Mouse (Mus musculus) testis, adult 10 weeks (tissue): Measurements from ENCODE around the gene Znhit1. TPM values are rescaled to one million over a fixed set of nuclear protein-coding genes. Genes with fewer than 3 reads are reported as not detected.

Source experiments
- polyA plus RNA-seq: library from polyadenylated mRNA; stranded (reverse); fragments of 350-450 nt; fragmentation: Illumina TruSeq; extraction: RNeasy Lipid Tissue Mini Kit (QIAGEN cat#74804); gene quantifications from one replicate; pipeline ENCODE4 v1.2.3, GENCODE M21; 2014; ENCODE audit warnings: low read depth, low replicate concordance

The Znhit1 gene
- 26.3 TPM for polyA plus RNA-seq

DNA sequence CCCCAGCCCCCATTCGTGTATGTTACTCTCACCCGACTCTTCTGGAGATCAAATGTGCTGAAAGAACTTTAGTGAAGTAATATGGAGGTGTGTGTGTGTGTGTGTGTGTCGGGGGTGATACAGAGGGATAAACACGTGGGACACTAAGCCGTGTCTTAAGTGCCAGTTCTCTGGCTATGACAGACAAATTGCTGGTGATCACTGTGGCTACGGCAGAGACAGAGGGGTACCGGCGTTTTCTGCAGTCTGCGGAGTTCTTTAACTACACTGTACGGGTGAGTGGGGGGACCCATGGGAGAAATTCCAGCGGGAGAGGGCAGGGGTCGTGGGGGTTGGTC is at the start of gene Znhit1:
Znhit1 (minus strand) TSS at position 88 of the 338 bp plus-strand sequence.

GRCm38 (mm10) chr5:137026092-137026491 is 38.3 kb upstream of the Znhit1 start, which contains the start of gene Vgf:
Gene Vgf, plus strand, starts transcription at chr5:137026392.

DNA sequence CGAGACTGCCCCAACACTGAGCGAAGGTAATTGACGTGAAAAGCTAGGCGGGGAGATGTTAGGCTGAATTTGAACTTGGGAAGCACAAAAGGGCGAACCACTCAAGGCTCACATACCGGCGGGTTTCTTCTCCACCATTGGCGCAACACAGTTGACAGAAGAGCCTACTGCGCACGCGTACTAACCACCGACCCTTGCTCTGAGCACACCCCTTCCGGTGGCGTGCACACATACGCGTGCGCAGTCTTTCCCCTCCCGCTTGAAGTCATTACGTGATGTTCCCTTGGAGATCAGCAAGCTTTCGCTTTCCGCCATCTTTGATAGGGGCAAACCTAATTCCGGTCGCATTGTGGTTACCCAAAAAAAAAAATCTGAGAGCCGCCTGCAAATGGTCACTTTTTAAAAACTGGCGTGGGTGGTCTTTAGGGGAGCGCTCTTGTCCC is 1.1 kb downstream of the Znhit1 start, which contains the start of gene Plod3:
Plod3 (plus strand) TSS at position 325 of the 443 bp plus-strand sequence.

DNA sequence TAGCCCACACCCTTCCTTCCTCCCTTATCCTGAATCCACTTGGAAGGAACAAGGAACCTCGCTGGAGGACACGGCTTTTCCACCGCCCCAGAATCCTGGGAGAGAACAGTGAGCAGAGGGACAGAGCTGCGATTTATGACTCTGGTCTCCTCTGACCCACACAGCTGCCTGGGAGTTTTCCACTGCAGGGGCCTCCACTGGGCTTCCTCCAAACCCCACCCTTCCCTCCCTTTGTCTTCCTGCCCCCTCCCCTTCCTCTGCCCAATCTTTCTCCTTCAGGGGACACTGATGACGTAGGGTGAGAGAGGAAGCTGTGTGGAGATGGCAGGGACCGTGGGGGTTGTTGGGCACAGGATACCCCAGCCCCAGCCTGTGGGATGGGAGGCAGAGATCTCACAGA is 21.5 kb downstream of the Znhit1 start, which contains the start of gene Cldn15:
Cldn15 (plus strand) TSS at position 286 of the 400 bp plus-strand sequence.

DNA sequence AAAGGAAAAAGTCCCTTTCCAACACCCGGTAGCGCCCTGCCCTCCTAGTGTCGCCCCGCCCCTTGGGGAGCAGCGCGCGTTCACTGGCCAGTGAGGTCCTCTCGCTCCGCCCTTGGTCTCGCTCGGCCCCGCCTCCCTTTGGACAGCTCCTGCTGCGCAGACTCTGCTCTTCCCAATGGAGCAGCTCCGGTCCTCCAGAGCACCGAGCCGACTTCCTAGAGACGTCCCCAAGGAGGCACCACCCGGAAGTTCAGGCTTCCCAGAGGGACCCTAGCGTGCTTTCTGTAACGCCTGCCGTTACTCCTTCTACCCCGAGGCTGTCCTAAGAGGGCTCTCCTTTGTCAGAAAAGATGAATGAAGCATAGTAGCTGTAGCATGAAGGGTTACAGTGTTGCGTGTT is 34.8 kb downstream of the Znhit1 start, which contains the start of gene Fis1:
Fis1 (plus strand) TSS at position 261 of the 400 bp plus-strand sequence.

Other genes starting within 250 kb of the Znhit1 start
- gene Col26a1, start 104.8 kb downstream of the Znhit1 start, polyA plus RNA-seq: 1.3 TPM
- gene Ift22, start 79.9 kb downstream of the Znhit1 start, polyA plus RNA-seq: 51.1 TPM
- gene Fis1, start 34.7 kb downstream of the Znhit1 start, polyA plus RNA-seq: 5.4 TPM
- gene Cldn15, start 21.4 kb downstream of the Znhit1 start, polyA plus RNA-seq: not detected
- gene Plod3, start 1.0 kb downstream of the Znhit1 start, polyA plus RNA-seq: 1.0 TPM
- gene Vgf, start 38.4 kb upstream of the Znhit1 start, polyA plus RNA-seq: not detected
- 7.2 TPM for gene Ap1s1, start 58.1 kb upstream of the Znhit1 start, polyA plus RNA-seq
- gene Serpine1, start 84.2 kb upstream of the Znhit1 start, polyA plus RNA-seq: 0.67 TPM
- gene Trim56, start 128.2 kb upstream of the Znhit1 start, polyA plus RNA-seq: 1.0 TPM
- gene Muc3, start 161.3 kb upstream of the Znhit1 start, polyA plus RNA-seq: 28.7 TPM
- 0.32 TPM for gene Muc3a, start 224.4 kb upstream of the Znhit1 start, polyA plus RNA-seq